Mouse (Mus musculus) cerebellum, adult (tissue): ENCODE results near the gene Klhl30.

Experiments used
- ATAC-seq: cut with Nextera tagmentation; 2 replicates; pipeline ENCODE4 v1.9.2; 2017; ENCODE audit warnings: mild to moderate bottlenecking, moderate library complexity, mixed read lengths; ENCODE audit not compliant: insufficient number of reproducible peaks, low FRiP score, low TSS enrichment

Klhl30 gene

DNA sequence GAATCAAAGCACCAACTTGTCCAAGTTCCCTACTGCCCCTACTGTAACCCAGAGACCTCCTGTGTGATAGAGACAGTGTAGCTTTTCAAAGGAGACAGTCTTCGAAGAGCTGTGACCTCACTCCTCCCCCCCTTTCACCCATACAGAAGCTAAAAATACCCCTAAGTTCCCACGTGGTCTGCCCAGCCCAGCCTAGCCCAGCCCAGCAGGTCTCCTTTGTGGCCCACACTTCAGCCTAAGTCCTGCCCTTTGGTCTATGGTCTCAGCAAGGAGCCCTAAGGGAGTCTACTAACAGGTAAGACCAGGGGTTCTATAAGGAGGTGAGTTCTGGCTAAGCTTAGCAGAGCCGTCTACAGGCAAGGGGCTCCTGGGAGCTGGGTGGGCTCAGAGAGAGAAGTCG, at the start of gene Klhl30:
Klhl30 (plus strand) TSS at position 176 of the 400 bp plus-strand sequence.
- ATAC-seq: no peak

DNA sequence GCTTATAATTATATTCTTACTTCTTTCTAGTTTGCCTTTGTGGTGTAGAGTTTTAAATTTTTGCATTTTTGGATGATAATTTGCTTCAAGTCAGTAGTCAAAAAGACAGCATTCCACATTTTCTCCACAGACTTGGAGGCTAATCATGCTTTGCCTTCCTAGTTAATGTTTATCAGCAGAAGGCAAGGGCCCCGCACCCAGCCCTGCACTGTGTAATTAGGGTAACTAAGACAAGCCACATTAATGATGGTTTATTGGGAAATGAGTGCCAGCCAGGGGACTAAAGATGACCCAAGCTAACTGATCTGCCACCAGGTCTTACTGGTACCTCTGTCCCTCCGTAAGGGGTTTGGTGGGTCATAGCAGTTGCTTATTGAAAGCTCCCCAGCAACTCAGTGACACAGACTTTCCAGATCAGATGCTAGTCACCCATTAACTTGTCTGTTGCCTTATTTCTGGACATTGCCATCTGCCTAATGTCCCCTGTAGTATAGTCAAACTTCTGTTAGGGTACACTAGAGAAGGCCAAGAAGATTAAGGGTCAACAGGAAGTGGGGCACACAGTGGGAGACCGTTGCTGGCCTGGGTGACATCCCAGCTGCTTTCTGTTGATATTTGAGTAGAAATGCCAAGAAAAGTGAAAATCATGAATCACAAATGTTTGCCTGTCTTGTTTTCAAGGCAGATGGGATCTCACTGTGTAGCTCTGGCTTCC, 49.5 kb upstream of the Klhl30 start:
- ATAC-seq: no peak

DNA sequence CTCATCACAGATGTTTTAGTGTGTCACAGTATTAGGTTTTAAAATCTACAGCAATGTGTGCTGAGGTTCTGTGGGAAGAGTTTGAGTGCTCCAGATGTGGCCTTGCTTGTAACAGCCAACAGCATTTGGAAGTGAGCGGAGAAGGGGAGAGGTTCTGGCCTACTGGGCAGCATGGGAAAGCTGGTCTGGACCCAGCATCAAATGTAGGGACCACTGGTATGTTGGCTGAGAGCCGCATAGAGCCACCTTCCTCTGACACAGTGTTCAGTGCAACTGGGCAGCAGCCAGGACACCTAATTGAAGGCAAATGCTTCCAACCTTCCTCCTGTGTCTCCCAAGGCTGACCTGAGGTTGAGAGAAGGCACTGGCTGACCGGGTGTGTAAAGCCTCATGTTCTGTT, 48.8 kb upstream of the Klhl30 start:
- ATAC-seq: no peak

DNA sequence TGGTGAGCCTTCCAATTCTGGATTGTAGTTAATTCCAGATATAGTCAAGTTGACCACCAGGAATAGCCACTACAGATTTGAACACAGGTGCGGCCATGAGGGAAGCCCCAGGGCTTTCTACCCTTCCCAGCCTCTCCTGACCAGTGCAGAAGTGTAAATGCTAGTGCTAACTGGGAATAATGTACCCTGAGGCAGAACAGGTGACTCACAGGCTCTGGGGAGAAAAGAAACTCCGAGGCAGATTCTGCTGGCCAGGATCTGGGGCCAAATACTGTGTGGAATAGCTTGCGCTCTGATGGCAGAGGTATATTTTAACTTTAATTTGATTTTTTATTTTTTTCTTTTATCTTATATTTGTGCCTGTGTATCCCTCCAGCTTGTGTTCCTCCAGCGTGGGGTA, 46.2 kb upstream of the Klhl30 start:
- no peak for ATAC-seq

DNA sequence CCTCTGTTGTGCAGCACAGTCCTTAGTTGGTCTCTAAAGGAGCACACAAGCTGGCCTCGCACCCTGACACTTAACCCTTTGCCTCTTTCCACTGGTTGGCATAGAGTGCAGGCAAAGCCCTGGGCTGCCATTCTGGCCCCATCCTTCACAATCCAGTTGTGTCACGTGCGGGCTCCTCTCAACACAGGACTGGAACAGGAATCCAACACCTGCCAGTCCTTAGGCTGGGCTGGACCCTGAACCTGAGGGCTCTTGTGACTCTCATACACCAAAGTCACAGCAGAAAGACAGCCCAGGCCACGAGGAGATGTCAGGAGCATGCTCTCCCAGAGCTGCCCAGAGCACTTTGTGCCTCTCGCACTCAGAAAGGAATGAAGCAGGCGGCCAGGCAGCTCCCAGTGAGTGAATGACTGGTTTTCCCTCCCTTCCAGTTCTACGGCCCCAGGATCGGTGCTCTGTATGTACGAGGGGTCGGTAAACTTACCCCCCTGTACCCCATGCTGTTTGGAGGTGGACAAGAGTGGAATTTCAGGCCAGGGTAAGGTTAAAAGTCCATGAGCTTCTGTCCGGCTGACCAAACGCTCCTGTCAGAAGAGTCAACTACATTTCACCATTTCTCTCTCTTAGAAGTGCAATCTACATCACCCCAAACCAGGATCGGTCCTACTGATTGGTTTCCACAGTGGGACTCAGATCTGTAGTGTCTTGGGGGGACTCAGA, 41.3 kb upstream of the Klhl30 start:
- ATAC-seq: no peak

DNA sequence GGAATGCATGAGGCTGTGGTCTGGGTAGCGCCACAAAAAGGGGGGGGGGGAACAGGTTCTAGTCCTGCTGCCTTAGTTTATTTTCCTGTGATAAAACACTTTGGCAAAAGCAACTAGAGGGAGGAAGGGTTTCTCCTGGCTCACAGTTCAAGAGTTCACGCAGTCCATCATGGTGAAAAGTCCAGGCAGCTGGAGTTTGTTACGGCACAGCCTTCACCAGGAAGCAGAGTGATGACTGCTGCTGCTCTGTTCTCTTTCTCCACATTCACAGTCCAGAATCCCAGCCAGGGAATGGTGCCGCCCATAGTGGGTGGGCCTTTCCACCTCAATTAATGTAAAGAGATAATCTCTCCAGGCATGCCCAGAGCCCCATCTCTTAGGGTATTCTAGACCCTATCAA, 38.5 kb upstream of the Klhl30 start:
- no peak for ATAC-seq

DNA sequence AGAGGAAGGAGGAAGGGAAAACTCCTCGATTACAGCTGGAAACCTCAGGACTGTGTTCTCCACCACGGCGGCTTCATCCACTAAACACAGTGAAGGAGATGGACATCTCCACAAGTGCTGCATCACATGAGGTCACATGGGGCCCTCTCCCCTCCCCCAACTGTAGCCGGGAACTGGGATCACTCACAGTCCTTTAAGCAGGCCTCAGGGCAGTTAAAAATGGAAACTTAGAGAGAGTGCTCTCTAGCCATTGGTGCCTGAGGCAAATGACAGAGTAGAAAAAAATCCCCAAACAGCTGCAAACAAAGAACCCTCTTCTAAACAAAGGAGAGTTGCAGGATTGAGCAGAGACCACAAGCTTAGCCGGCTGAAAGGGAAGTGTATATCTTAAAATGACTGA, 37.6 kb upstream of the Klhl30 start:
- no peak for ATAC-seq

DNA sequence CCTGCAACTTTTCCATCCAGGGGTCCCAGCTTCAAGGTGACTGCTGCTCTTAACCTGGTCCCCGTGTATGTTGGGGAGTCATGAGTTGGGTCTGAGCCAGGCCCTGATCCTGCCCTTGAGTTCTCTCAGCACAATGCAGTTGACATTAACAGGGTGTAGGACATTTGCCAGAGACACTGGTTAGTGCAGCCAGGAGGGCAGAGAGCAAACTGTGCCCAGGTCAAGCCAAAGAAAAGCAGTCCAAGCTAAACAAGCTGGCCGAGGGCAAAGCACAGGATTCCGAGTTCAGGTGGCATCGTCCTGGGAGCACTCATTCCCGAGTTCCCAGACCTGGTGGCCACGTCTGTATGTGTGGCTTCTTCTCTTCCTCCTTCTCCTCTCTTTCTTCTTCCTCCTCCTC, 33.2 kb upstream of the Klhl30 start:
- ATAC-seq: no peak

DNA sequence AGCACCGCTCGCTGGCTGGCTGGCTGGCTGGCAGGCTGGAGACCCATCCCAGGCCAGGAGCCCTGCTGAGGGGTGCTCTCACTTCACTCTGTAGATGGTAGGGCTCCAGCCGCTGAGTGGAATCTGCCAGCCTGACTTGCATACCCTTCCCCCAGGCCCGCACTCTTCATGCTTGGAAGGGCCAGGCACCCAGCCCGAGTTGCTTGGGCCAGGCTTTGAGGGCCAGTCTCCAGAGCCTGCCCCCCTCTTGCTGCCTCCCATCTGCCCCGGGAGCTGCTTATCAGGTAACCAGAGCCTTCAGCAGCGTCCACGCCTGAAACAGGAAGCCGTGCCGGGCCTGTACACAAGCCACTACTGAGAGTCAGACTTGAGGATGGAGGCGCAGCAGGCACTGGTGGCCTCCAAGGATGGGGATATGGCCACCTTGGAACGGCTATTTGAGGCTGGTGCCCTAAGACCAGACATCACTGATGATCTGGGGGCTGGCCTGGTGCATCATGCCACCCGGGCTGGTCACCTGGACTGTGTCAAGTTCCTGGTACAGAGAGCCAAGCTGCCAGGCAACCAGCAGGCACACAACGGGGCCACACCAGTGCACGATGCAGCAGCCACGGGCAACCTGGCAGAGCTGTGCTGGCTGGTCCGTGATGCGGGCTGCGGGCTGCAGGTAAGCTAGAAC, 28.9 kb upstream of the Klhl30 start, which contains the start of gene Espnl:
Espnl (plus strand) TSS at position 316 of the 679 bp plus-strand sequence.
- ATAC-seq: peak; percentile 50

DNA sequence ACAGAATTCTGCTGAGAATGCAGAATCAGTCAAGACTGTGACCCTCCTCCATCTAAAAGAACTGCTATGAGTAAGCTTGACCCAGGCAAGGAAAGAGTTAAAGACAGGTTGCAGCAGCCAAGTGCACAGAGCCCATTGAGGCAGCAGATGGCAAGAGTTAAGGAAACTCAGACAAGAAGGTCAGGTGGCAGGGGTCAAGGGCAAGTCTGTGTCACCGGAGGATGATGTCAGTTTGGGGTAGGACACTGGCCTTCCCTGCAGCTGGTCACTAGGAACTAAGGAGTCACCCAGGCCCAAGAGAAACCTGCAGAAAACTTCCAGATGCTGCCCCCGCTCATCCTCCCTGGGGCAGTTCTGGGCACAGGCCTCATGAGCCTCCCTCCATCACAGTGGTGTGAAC, 26.2 kb upstream of the Klhl30 start:
- ATAC-seq: no peak

DNA sequence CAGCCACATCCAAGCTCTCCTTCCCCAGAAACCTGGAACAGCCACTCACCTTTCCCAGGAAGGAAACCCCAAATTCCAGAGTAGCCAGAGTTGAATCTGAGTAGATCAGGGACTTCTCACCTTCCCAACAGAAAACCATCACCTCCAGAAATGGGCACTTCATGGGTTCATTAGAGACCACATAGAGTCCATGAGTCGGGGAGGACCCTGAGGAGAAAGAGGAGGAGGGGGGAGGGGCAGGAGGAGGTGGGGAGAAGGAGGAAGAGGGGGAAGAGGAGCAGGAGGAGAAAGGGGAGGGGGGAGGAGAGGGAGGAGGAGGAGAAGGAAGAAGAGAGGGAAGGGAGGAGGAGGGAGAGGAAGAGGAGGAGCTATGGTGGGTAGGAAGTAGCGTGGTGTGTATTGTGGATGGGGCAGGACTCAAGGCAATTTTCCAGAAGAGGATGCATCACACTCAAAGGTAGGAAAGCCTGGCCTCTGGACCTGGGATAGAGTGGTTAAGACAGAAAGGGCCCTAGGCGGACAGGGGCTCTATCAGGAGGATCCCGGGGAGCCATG, 25.3 kb upstream of the Klhl30 start:
- no peak for ATAC-seq

DNA sequence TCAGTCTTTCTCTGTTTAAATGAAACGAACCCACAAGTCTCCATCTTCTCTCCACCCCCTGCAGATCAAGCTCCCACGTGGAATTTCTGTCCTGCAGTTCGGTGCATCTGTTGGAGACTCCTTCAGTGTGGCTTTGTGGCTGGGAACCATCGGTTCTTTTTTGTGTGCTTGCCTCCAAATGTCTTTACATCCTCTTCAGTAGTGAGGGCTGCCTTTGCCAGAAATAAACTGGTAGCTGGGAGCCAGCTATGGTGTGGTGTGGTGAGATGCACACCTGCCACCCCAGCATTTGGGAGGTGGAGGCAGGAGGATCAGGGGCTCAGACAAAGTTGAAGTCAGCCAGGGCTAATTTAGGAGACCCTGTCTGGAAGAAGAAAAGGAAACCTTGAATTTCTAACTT, 18.7 kb upstream of the Klhl30 start:
- ATAC-seq: no peak

DNA sequence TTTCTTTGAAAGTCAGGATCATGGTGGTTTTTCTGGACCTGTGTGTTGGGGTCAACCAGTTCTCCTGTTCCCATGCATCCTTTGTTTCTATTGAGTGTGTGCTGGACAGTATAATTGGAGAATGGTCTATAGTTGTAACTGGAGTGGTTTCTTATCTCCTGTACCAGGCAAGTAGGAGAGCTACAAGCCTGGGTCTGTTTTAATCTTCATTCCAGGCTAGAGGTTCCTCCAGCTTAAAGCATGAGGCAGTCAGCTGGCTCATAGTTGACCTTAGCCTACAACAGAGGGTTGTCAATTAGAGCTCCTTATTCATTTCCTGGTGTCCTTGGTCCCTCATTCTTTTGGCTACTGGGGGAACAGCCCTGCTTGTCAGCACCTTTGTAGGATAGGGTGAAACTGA, 17.2 kb upstream of the Klhl30 start:
- ATAC-seq: no peak

DNA sequence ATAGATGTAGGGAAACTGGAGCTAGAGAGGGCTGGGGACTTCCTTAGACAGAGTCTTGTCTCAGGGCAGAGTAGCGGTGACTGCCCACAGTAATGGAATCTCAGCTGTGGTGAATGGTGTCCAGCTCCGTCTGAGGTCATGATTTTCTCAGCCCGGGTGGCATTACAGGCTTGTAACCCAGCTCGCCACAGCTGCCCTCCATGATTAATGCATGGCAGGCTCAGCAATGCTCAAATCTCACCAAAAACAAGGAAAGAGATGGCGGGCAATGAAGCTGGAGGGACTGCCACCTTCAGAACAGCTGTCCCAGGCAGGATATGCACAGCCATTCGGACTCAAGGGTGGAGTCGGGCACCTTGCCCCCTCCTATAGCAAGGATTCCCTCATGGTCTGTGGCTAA, 13.5 kb upstream of the Klhl30 start:
- no peak for ATAC-seq

DNA sequence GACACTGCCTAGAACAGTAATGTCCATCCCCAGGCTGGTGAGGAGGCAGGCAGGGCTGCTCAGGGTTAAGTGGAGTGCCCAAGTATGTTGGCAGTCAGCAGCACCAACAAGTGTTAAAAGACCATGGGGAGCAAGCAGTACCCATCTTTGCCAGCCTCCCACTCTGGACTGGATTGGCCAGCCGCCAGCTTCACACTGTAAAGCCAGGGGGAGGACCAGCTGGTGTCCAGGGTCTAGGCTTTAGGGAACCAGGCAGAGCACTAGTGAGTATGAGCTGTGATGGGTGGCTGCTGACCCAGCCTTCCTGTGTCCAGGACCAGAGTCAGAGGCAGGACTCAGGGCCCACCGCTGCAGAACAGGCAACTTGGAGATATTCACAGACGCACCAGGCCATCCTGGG, 6.8 kb upstream of the Klhl30 start:
- ATAC-seq: no peak

DNA sequence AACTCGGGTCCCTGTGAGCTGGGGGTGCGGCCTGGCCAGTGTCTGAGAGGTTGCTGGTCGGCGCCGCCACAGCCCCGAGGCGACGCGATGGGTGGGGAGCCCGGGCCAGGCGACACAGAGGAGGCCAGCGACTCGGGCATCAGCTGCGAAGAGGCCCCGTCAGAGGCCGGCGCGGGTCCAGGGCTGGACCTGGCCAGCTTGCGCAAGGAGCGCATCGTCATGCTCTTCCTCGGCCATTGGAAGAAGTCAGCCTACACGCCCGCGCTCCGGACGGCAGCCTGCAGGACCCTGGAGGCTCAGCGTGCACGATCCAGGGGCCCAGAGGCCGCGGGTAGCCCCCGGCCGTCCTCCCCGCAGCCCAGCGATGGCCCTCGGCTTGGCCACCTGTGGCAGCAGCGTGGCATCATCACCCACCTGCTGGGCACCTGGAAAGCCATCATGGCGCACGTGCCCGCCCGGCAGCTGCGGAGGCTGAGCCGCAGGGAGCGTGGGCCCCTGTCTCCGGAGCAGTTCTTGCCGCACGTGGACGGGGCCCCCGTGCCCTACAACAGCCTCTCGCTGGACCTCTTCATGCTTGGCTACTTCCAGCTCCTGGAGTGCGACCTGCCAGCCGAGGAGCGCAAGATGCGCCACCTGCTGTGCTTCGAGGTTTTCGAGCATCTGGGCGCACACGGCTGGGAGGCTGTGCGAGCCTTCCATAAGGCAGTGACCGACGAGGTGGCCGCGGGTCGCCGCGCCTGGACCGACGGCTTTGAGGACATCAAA, 5.7 kb upstream of the Klhl30 start:
- no peak for ATAC-seq

DNA sequence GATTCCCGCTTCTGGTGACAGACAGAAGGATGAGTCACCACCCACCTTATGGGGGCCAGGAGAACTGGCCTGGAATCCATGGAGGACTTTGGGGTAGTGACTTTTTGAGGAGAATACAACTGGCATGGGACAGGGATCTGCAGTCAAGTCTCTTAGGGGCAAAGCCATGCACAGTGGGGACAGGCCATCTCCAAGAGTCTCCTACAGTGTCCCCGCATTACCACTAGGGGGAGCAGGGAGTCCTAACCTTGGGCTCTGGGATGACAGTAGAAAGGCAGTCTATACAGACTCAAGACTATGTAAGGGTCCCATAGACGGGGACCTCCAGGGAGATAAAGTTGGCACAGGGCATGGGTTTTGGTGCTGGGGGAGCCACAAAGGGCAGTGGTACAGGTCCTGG, 3.9 kb upstream of the Klhl30 start:
- ATAC-seq: peak; percentile 79

DNA sequence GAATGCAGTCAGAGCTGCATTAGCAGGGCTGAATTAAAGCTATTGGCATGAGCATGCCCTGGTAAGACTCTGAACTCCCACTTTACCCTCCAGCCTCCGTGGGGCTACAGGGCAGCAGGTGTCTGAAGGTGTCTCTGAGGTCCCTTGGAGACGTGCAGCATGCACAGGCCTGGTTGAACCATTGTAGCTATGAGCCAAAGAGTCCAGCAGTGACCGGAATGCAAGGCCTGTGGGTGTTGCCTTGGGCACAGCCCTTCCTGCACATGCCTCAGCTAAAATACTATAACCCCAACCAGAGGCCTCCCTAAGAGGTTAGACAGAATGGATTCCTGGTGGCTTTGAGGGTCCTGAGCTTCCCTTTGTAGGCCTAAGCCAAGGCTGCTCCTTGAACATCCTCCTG, 433 bp downstream of the Klhl30 start:
- ATAC-seq: no peak

DNA sequence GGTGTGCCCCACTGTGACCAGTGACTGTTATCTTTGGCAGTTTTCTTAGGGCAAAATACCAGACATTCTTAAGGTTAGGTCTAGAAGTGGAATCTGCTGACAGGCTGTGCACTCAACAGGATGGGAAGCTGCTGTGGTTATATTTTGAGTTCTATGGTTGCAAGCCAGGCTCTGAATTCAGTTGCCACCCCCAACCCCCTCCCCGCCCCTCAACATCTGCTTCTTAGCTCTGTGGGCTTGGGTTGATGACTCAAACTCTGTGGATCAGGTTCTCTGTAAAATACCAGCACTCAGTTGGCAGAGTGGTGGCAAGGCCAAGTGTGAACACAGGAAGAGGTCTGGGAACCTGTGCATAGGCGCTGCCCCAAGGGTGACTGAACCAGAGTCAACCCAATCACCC, 1.5 kb downstream of the Klhl30 start:
- ATAC-seq: no peak

DNA sequence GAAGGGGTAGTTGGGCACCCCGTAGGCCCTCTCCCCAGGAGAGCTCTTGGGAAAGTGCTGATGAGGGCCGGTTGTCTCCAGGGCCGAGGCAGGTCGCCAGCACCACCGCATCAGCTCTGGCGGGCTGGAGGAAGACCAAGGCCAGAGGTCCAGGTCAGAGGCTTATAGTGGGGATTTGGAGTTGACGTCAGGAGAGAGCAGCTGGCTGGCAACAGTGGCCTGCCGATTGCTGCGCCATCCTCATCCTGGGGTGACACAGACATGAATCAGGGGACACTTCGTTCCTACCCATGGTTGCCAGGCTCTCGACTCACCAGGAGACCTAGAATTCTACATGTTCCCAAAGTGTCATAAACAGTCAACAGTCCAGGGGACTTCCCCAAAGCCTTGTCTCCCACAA, 5.3 kb downstream of the Klhl30 start:
- no peak for ATAC-seq

DNA sequence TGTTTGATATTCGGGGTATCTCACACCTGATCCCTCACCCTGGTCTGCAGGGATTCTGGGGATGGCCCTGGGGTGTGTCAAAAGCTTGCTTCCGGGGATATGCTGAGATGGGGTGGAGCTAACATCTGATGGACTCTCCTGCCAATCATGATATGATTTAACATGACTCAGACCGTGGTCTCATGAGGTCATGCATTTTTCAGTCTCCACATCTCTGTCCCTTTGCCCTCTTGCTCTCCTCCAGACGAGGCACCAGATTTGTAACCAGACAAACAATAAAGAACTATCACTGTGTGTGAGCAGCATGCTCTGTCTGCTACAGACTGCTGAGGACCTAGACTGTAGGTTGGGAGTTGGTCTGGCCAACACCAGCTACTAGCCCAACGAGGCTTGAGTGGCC, 11.3 kb downstream of the Klhl30 start:
- ATAC-seq: no peak
